Mouse (Mus musculus): ENCODE measurements around the gene Defb48.

Gene Defb48

DNA sequence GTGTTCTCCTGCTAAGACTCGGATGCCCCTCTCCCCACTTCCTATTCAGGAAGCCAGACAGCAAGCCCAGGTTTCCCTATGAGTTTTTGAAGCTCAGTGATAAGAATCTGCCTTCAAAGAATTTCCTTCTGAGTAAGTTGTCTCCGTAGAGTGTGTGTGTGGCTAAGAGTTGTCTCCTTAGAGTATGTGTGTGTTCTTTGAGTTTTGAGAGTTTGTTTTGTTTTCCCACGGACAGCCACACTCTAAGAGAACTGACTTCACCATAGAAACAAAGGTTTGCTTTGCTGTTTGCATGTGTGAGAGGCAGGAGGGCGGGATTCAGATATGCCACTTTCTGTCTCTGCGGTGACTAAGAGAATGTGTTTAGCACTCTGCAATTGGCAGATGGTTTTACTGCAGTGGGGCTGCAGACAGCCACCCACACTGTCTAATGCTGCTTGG is 56.2 kb downstream of the Defb48 start:
- peak; percentile 65 for DNase-seq (ENCODE audit: low read depth)

All from induced T-regulatory cell, adult 2 months (primary cell).